Mouse (Mus musculus): ENCODE measurements around the gene Mmp9.

- TF ChIP-seq CTCF (IDR thresholded peaks at IDR 0.05; ENCODE audit: low read depth, low read length) (no peak), GATA1 (IDR thresholded peaks at IDR 0.05; ENCODE audit: borderline replicate concordance, low read length) (no peak), TAL1 (conservative IDR thresholded peaks at IDR 0.05; ENCODE audit: low read depth, low read length) (no peak), POLR2AphosphoS5 (IDR thresholded peaks at IDR 0.05; ENCODE audit: insufficient replicate concordance, low read depth, low read length) (no peak), GATA2 (IDR thresholded peaks at IDR 0.05; ENCODE audit: borderline replicate concordance, low read depth, low read length) (no peak)
Measured at GRCm38 (mm10) chr2:164940140-164940830, at the start of gene Mmp9.

All from G1E (cell line).